Mouse (Mus musculus): ENCODE measurements around the gene Gm14147.
"Not testable (repeated sequence)": the region's sequence is repeated elsewhere in the genome, so short reads cannot be mapped to it uniquely, and the experiment has no call there.

Gene Gm14147

GRCm38 (mm10) chr2:151097945-151098344 is at the start of gene Gm14147:
Gene Gm14147 (plus strand): TSS chr2:151098245.
- DNase-seq (ENCODE audit: low spot score in 2 of 2): not testable (repeated sequence)

GRCm38 (mm10) chr2:151056637-151057036 is 41.4 kb upstream of the Gm14147 start:
- no peak for DNase-seq (ENCODE audit: low spot score in 2 of 2)

GRCm38 (mm10) chr2:151092250-151092649 is 5.8 kb upstream of the Gm14147 start, which contains the start of gene Gm14151:
Gene Gm14151 (minus strand): TSS chr2:151092350.
- DNase-seq (ENCODE audit: low spot score in 2 of 2): not testable (repeated sequence)

All from cerebellum, postnatal 4 days (tissue).